Mouse (Mus musculus) hindbrain, embryonic 13.5 days (tissue): ENCODE data around the gene Klf8. TPM values are rescaled to one million over a fixed set of nuclear protein-coding genes. Genes with fewer than 3 reads are reported as not detected.

Source experiments
- ATAC-seq: fragments of 200-750 bp; cut with Nextera tagmentation; 2 replicates; pipeline ENCODE4 v1.8.0; 2017; ENCODE audit warnings: moderate TSS enrichment; ENCODE audit not compliant: low FRiP score
- H3K27ac ChIP-seq: fragments of 300-500 bp; sonication (generic); 2 replicates; pipeline ENCODE4 v1.5.1; 2015; ENCODE audit warnings: inconsistent platforms, mild to moderate bottlenecking, moderate library complexity
- H3K27me3 ChIP-seq: fragments of 300-500 bp; sonication (generic); 2 replicates; pipeline ENCODE4 v1.6.1; 2015; ENCODE audit warnings: mild to moderate bottlenecking, inconsistent platforms
- H3K36me3 ChIP-seq: fragments of 300-500 bp; sonication (generic); 2 replicates; pipeline ENCODE4 v1.6.1; 2015; ENCODE audit warnings: mild to moderate bottlenecking, inconsistent platforms
- H3K4me1 ChIP-seq: fragments of 300-500 bp; sonication (generic); replicated peaks from 2 replicates; pipeline ENCODE4 v1.6.1; 2015; ENCODE audit warnings: inconsistent platforms
- H3K4me2 ChIP-seq: fragments of 300-500 bp; sonication (generic); 2 replicates; pipeline ENCODE4 v1.6.1; 2015; ENCODE audit warnings: inconsistent platforms, mild to moderate bottlenecking, moderate library complexity
- H3K4me3 ChIP-seq: fragments of 300-500 bp; sonication (generic); 2 replicates; pipeline ENCODE4 v1.5.1; 2015; ENCODE audit warnings: mild to moderate bottlenecking, inconsistent platforms
- H3K9ac ChIP-seq: fragments of 300-500 bp; sonication (generic); 2 replicates; pipeline ENCODE4 v1.6.1; 2015; ENCODE audit warnings: mild to moderate bottlenecking, inconsistent platforms
- H3K9me3 ChIP-seq: fragments of 300-500 bp; sonication (generic); 2 replicates; pipeline ENCODE4 v1.6.1; 2016; ENCODE audit warnings: inconsistent platforms
- WGBS: fragments of 180-500 bp; shearing (Covaris S2); methylation state at CpG from one replicate; pipeline ENCODE4 v1.1.7; 2015; 5-methylcytosine and 5-hydroxymethylcytosine counted together
- polyA plus RNA-seq: library from polyadenylated mRNA; unstranded; fragments of >200 nt; fragmentation: Nextera tagmentation; extraction: Ambion mirVana; gene quantifications from 2 replicates; pipeline ENCODE4 v1.2.1, GENCODE M21; 2015

Klf8 gene
- polyA plus RNA-seq, 1 experiment from 2014 or later: 5.3 TPM

DNA sequence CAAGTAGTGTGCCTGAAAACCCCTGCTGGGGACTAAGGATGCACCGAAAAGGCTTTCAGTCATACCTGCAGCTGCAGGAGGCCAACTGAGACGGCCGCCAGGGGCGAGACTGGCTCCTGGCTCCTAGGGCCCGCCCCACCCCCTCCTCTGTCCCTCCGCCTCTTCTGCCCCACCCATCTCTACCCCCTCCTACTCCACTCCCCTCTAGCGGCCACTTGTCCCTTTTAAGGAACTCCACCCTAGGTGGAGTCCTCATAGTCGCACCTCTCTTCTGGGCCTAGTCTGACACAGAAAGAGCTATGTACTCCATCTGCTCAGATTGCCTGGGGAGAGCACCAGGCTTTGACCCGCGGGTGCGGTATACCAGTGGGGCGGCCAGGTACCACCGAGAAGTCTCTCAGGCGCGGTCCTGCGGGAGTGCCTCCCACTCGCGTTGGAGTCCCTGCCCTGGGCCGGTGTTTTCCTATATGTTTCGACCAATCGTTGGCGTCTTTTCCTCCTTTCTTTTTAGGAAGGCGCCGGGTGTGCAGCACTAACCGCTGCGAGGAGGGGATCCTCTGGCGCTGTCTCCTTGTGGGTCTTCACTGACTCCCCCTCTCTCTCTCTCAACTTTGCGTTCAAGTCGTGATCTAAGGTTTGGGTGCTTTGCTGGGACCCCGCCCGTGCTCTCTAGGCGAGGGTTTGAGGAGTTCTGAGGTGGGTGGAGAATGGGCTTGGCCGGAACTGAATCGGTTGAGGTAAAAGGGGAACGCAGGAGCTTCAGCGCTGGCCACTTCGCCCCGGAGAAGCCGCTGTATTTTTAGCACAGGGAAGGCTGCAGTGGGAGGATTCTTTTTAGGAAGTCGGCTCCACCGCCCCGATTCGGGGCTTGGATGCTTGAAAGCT lies 122.3 kb downstream of the Klf8 start:
- Histone ChIP-seq H3K4me1 (no peaks in the 10 kb centered on the region), H3K27ac (peak overlapping the region; percentile 35; the same call in 1 of the 2 replicates)
- 15% methylated on average over 42 of the region's 43 CpGs for whole genome bisulfite sequencing

DNA sequence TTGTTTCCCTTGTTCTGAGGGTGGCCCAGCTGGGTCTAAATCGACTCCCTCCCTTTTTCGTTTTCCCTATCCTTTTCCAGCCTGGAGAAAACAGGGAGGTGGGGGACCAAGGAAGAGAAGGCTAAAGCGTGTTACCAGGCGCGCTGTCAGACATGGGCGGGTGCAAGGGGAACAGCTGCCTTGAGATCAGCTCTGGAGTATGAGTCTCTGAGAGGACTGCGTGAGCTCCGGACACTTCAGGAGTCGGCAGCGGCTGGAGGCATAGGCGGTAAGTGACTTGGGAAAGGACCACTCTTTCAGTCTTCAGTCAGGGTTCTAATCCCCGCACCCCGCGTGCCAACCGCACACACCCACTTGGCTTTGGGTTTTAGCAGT lies 122.9 kb downstream of the Klf8 start:
- Histone ChIP-seq H3K27me3 (no peaks in the 10 kb centered on the region), H3K36me3 (no peaks in the 10 kb centered on the region), H3K4me3 (peak overlapping the region; percentile 47), H3K27ac (peak overlapping the region; percentile 35; the same call in 1 of the 2 replicates), H3K9ac (peak overlapping the region; percentile 63), H3K4me1 (no peaks in the 10 kb centered on the region), H3K4me2 (peak overlapping the region; percentile 66), H3K9me3 (no peaks in the 10 kb centered on the region)
- 18% methylated on average over 15 of the region's 15 CpGs for WGBS
- peak; percentile 78 for ATAC-seq

More for the DNA sequence above, 122.3 kb downstream of the Klf8 start:
- Histone ChIP-seq H3K4me3 (peak overlapping the region; percentile 47), H3K27me3 (no peaks in the 10 kb centered on the region), H3K36me3 (no peaks in the 10 kb centered on the region), H3K9ac (peak overlapping the region; percentile 63), H3K4me2 (peak overlapping the region; percentile 66), H3K9me3 (no peaks in the 10 kb centered on the region)
- peak; percentile 75 for ATAC-seq

DNA sequence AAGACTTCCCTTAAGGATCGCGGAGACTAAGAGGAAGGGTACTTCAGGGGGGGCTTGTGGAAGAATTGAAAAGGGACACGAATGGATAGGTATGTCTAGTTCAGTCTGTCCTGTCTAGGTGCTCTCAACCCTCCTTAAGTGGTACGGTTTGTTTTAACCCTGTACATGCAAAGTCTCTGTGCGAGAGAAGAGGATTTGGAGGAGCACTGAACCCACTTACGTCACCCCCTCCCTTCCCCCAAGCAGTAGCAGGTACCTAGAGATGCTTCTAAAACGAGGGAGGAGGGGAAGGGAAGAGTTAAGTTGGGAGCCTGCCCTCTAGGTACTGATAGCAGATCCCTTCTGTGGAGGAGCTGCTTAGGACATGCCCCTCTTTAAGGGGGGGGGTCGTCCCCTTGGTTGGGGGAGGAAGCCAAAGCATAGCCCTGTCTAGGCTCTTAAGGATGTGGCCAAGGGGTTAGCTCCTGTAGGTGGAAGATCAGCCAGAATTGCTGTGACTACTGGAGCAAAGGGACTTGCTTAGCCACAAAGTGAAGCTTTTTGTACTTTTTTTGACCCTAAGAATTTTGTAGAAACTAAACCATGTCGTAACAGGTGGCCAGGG lies 123.5 kb downstream of the Klf8 start:
- Histone ChIP-seq H3K27me3 (no peaks in the 10 kb centered on the region), H3K27ac (no peak overlapping the region), H3K36me3 (no peaks in the 10 kb centered on the region), H3K9ac (peak overlapping the region; percentile 63; the same call in 1 of the 2 replicates), H3K4me3 (peak overlapping the region; percentile 47), H3K4me1 (no peaks in the 10 kb centered on the region), H3K4me2 (peak overlapping the region; percentile 66), H3K9me3 (no peaks in the 10 kb centered on the region)
- WGBS: 25% methylated on average over 9 of the region's 9 CpGs
- peak; percentile 64 for ATAC-seq

DNA sequence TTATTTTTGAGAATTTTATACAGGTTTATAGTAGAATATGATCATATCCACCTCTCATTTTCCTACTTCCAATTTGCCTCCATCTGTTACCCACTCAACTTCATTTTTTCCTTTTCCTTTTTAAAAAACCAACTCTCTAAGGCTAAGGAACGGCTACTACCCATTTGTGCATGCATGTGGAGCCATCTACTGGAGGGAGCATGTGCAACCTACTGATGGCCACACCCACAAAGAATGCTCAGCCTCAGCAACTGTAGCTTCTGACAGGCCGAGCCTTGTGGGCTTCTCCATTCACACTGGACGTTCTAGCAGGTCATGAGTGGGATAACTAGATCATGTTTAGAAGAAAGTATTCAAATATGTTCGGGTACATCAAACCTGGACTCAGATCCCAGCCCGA lies 129.5 kb downstream of the Klf8 start:
- Histone ChIP-seq H3K27me3 (no peaks in the 10 kb centered on the region), H3K9me3 (no peaks in the 10 kb centered on the region), H3K36me3 (no peaks in the 10 kb centered on the region), H3K4me3 (no peak overlapping the region), H3K4me2 (no peak overlapping the region), H3K27ac (no peak overlapping the region), H3K9ac (no peak overlapping the region), H3K4me1 (no peaks in the 10 kb centered on the region)
- WGBS: 41% methylated on average over 5 of the region's 5 CpGs
- ATAC-seq: no peak

DNA sequence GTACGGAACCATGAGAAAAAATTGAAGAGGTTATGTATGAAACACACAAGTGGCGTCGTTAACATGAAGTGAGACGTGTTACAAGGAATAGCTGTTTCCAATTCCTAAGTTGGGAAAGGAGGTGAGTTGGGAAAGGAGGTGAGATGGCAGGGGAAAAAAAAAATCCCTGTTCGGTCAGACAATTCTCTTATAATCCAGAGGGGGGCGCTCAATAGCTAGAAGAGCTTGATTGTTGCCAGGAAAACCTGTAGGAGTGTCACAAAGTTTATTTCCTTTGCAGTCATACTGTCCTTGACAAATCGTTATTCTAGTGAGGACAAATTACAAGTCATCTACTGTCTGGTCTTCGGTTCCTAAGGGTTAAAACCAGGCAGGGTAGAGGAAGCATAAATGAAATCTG lies 132.5 kb downstream of the Klf8 start:
- Histone ChIP-seq H3K36me3 (no peaks in the 10 kb centered on the region), H3K4me2 (no peak overlapping the region), H3K27ac (no peak overlapping the region), H3K27me3 (no peaks in the 10 kb centered on the region), H3K4me1 (no peaks in the 10 kb centered on the region), H3K9ac (no peak overlapping the region), H3K4me3 (no peak overlapping the region), H3K9me3 (no peaks in the 10 kb centered on the region)
- 37% methylated on average over 8 of the region's 8 CpGs for WGBS
- ATAC-seq: no peak

DNA sequence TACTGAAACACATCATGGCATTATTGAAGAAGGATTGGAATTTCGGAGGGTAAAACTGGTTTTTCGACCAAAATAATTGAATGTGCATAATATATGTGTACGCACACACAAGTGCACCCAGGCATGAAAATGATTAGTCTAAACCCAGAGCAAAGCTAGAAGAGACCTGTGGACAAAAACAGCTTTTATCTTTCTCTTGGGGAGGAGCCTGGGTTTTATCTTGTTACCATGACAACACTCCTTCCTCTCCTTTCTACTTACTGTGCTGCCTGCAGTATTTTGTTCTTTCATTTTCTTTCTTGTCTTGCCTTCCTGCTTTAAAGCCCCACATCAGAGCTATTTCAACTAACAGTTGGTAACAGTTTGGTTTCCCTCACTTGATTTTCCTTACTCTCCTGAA lies 137.8 kb downstream of the Klf8 start:
- no peak overlapping the region for H3K4me2 ChIP-seq
- no peaks in the 10 kb centered on the region for H3K36me3 ChIP-seq
- WGBS: 42% methylated on average over 3 of the region's 3 CpGs
- H3K27ac ChIP-seq: no peak overlapping the region
- H3K9me3 ChIP-seq: no peaks in the 10 kb centered on the region
- ATAC-seq: no peak
- H3K27me3 ChIP-seq: no peaks in the 10 kb centered on the region
- no peaks in the 10 kb centered on the region for H3K4me1 ChIP-seq
- H3K9ac ChIP-seq: no peak overlapping the region
- H3K4me3 ChIP-seq: no peak overlapping the region

DNA sequence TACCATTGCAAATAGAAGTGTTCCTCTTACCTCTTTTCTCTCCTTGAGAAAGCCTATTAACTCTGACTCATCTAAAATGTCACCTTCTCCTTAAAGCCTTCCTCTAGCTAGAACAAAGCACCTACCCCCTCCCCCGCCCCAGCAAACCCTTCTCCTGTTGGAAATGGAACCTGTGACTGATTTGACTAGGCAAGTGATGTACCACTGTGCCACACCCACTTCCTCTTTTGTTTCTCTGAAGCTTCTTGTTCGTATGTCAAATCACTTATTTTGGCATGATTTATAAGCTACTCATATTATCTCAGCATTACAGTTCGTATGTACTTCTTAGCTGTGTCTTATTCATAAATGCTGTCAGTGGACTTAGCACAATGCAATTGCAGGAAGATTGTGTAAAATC lies 144.5 kb downstream of the Klf8 start:
- 73% methylated on average over 3 of the region's 3 CpGs for WGBS
- Histone ChIP-seq H3K4me2 (no peak overlapping the region), H3K36me3 (no peaks in the 10 kb centered on the region), H3K4me1 (no peaks in the 10 kb centered on the region), H3K27ac (no peak overlapping the region), H3K27me3 (no peaks in the 10 kb centered on the region), H3K9ac (no peak overlapping the region), H3K9me3 (no peaks in the 10 kb centered on the region), H3K4me3 (no peak overlapping the region)
- no peak for ATAC-seq

DNA sequence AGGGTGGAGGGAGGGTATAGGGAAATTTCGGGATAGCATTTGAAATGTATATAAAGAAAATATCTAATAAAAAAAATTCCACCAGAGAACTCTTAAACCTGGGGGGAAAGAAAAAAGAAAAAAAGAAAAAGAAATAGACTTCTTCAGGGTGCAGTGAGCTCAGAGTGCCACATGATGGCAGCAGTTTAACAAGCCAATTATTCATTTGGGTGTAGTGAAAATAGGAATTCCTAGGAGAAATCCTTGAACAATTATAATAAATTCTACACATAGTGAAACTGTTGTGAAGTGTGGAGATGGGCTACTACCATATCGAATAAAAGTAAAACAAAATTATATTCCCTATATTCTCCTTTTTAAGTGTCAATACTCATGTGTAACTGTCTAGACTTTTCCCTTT lies 152.0 kb downstream of the Klf8 start:
- H3K27me3 ChIP-seq: no peaks in the 10 kb centered on the region
- no peak overlapping the region for H3K4me3 ChIP-seq
- no peak overlapping the region for H3K9ac ChIP-seq
- H3K36me3 ChIP-seq: no peaks in the 10 kb centered on the region
- no peaks in the 10 kb centered on the region for H3K9me3 ChIP-seq
- WGBS: 41% methylated on average over 2 of the region's 2 CpGs
- H3K4me2 ChIP-seq: no peak overlapping the region
- H3K27ac ChIP-seq: no peak overlapping the region
- ATAC-seq: no peak
- H3K4me1 ChIP-seq: no peaks in the 10 kb centered on the region

DNA sequence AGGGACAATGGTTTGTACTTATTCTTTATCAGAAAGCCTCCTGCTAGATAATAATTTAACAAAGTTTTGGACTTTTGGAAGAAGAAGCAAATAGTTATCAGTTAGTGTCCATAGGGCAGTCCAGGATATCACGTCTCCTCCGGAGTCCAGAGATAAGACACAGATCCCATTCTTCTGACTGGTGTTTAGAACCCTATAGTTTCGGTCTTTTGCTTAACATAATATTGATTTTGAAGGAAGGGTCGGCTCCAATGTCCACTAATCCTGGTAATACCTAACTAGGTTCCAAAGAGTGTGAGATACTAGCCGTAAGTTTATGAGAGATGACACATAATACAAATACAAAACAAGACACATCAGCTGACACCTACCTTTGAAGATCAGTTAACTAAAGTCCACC lies 179.8 kb downstream of the Klf8 start:
- no peak overlapping the region for H3K9ac ChIP-seq
- no peak for ATAC-seq
- H3K4me2 ChIP-seq: no peak overlapping the region
- H3K9me3 ChIP-seq: no peaks in the 10 kb centered on the region
- no peaks in the 10 kb centered on the region for H3K4me1 ChIP-seq
- H3K27me3 ChIP-seq: no peaks in the 10 kb centered on the region
- no peak overlapping the region for H3K4me3 ChIP-seq
- H3K27ac ChIP-seq: no peak overlapping the region
- no peaks in the 10 kb centered on the region for H3K36me3 ChIP-seq
- 96% methylated on average over 5 of the region's 5 CpGs for WGBS

DNA sequence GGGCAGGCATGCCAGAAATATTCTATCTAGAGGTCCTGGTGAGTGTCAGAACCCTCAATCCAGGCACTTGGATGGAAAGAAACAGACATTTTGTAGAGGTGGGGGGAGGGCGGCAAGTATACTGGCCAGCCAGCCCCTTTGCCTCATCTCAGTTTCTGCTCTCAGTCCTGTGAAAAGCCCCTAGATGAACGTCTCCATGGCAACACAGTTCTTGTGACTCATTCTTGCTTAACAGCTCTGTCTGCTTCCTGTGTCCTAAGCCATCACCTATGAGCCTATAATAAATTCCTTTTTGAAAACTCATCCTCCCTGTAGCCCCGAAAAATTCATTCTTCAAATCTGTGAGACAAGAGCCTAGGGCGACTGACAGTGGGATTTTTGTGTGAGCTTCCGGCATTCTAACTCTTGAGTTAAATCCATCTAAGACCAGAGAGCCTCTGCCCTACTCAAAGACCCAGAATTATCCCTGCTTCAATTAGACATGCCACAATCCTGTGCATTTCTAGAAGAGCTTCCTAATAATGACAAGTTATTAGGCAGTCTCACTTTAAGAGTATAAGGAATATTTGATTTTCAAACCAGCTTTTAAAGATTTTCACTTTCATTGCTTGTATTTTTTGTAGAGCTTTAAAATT lies 196.5 kb downstream of the Klf8 start:
- no peaks in the 10 kb centered on the region for H3K27me3 ChIP-seq
- H3K4me1 ChIP-seq: peaks cover 3% of the 10 kb centered on the region
- no peak overlapping the region for H3K9ac ChIP-seq
- H3K4me3 ChIP-seq: no peak overlapping the region
- no peaks in the 10 kb centered on the region for H3K9me3 ChIP-seq
- no peak overlapping the region for H3K4me2 ChIP-seq
- no peaks in the 10 kb centered on the region for H3K36me3 ChIP-seq
- H3K27ac ChIP-seq: peak overlapping the region; percentile 44; the same call in 1 of the 2 replicates
- peak; percentile 81 for ATAC-seq
- WGBS: 33% methylated on average over 5 of the region's 5 CpGs

DNA sequence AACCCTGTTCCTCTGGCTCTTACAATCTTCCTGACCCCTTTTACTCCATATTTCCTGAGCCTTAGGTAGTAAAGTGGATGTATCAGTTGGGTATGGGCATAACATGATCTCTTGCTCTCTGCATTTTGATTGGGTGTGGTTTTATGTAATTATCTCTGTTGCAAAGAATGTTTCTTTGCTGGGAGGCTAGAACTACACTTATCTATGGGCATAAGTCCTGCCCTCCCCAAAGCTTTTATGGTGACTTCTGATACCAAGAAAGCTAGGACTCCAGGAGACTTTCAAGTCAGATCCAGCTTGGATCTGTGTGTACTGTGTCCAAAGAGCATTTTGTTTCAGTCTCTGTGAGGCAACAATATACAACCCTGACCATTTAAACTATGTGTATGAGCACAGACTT lies 202.3 kb downstream of the Klf8 start:
- H3K27ac ChIP-seq: no peak overlapping the region
- ATAC-seq: no peak
- no peaks in the 10 kb centered on the region for H3K27me3 ChIP-seq
- H3K4me3 ChIP-seq: no peak overlapping the region
- no peaks in the 10 kb centered on the region for H3K36me3 ChIP-seq
- H3K9ac ChIP-seq: no peak overlapping the region
- H3K9me3 ChIP-seq: no peaks in the 10 kb centered on the region
- no peak overlapping the region for H3K4me2 ChIP-seq
- H3K4me1 ChIP-seq: no peaks in the 10 kb centered on the region

DNA sequence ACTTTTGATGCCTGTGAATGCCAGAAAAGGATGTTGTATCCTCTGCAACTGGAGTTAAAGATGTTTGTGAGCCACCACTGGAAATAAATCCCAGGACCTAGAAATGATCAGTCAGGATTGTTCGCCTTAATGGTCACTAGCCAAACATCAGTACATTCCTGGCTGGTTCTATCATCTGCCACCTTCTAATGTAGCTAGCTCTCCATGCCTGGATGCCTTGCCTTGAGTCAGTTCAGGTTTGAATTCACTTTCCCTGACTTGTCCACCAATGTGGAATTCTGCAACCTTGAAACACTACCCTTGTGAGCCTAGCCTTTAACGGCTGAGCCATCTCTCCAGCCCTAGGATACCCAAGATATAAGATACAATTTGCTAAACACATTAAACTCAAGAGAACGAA lies 202.8 kb downstream of the Klf8 start:
- Histone ChIP-seq H3K36me3 (no peaks in the 10 kb centered on the region), H3K9ac (no peak overlapping the region), H3K27me3 (no peaks in the 10 kb centered on the region), H3K27ac (no peak overlapping the region), H3K9me3 (no peaks in the 10 kb centered on the region), H3K4me2 (no peak overlapping the region), H3K4me3 (no peak overlapping the region), H3K4me1 (no peaks in the 10 kb centered on the region)
- whole genome bisulfite sequencing: 93% methylated on average over 3 of the region's 3 CpGs
- no peak for ATAC-seq
